Mouse (Mus musculus): Measurements from ENCODE around the gene Slc16a7. TPM values are rescaled to one million over a fixed set of nuclear protein-coding genes. Genes with fewer than 3 reads are reported as not detected.

Gene Slc16a7
- polyA plus RNA-seq, 1 experiment = 8.9 TPM

DNA sequence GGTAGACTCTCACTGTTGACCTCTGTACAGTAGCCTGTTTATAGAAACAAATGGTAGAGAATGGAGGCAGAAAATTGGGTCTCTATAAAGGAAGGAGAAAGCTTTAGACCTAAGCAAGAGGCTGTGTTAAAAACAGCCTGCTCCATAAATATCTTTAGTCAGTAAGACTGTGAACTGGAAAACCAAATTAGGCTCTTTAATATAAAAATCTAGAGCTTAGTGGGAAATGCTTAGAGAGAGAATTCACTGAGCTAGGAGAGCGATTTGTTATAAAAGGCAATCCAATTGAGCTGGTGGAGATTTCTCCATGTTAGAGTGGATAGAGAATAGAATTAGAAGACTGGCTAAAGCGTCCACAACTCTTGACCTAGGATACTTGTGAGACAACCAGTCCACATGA, 211.5 kb downstream of the Slc16a7 start:
- no peak for DNase-seq
- H3K27me3 ChIP-seq (ENCODE audit: control insufficient read depth, insufficient read depth, low read length) = no peaks in the 10 kb centered on the region
- TF ChIP-seq CTCF (IDR thresholded peaks at IDR 0.05; ENCODE audit: borderline replicate concordance, insufficient read depth, low read depth, low read length) (no peak), POLR2A (IDR thresholded peaks at IDR 0.05; ENCODE audit: borderline replicate concordance, insufficient read depth, low read length) (no peak)
- H3K4me3 ChIP-seq (replicated peaks; ENCODE audit: insufficient read depth, low read depth, low read length) = no peak overlapping the region
- 87% methylated on average over 2 of the region's 2 CpGs for WGBS
- H3K27ac ChIP-seq (ENCODE audit: insufficient read depth, low read length) = no peak overlapping the region
- H3K4me1 ChIP-seq (ENCODE audit: control insufficient read depth, insufficient read depth, low read length) = no peaks in the 10 kb centered on the region

DNA sequence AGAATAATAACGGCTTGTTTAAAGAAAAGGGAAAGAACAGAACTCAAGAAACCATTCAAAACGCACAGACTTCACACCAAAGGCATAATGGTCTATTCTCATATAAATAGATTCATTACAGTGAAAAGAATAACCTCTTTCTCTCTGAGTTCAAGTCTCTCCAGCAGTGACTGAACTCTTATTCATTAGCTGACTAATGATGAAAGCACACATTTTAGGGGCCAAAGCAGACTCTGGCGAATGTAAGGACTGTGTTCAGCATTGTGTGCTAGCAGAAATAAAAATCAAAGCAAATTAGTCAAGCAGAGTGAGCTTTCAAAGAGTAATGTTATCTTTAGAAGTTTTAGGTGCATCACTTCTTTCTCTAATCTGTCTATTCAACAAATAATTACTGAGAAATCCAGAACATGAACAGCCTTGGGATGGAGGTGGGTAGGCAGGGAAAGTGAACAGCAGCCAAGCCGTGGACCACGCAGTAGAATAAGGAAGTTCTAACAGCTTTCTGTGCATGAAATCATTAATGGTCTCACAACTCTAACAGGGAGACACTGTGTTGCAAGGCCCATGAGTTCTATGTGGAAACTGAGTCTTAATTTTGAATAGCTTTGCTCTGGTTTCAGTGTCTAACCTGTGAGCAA, 214.1 kb downstream of the Slc16a7 start:
- H3K4me1 ChIP-seq (ENCODE audit: control insufficient read depth, insufficient read depth, low read length) = no peaks in the 10 kb centered on the region
- TF ChIP-seq CTCF (IDR thresholded peaks at IDR 0.05; ENCODE audit: borderline replicate concordance, insufficient read depth, low read depth, low read length) (no peak), POLR2A (IDR thresholded peaks at IDR 0.05; ENCODE audit: borderline replicate concordance, insufficient read depth, low read length) (no peak)
- 78% methylated on average over 5 of the region's 5 CpGs for WGBS

DNA sequence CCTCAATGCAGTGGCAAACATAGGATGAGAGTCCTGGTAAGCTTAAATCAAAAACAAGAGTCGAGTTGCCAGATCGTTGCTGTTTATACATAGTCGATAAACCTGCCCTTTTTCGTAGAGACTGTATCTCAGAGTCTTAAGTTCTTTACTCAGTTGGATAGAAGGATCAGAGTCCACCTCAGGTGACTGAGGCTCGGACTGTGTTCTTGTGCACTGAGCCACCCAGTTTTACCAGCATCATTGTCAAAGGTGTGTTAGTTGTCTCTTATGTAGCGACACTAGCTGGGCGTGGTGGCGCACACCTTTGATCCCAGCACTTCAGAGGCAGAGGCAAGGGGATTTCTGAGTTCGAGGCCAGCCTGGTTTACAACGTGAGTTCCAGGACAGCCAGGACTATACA, 217.6 kb downstream of the Slc16a7 start:
- Histone ChIP-seq H3K27me3 (ENCODE audit: control insufficient read depth, insufficient read depth, low read length) (no peaks in the 10 kb centered on the region), H3K4me3 (replicated peaks; ENCODE audit: insufficient read depth, low read depth, low read length) (no peak overlapping the region), H3K27ac (ENCODE audit: insufficient read depth, low read length) (no peak overlapping the region), H3K4me1 (ENCODE audit: control insufficient read depth, insufficient read depth, low read length) (no peaks in the 10 kb centered on the region)
- 93% methylated on average over 10 of the region's 10 CpGs for WGBS
- TF ChIP-seq POLR2A (IDR thresholded peaks at IDR 0.05; ENCODE audit: borderline replicate concordance, insufficient read depth, low read length) (no peak), CTCF (IDR thresholded peaks at IDR 0.05; ENCODE audit: borderline replicate concordance, insufficient read depth, low read depth, low read length) (no peak)
- no peak for DNase-seq

More for the DNA sequence above, 214.1 kb downstream of the Slc16a7 start:
- Histone ChIP-seq H3K27ac (ENCODE audit: insufficient read depth, low read length) (no peak overlapping the region), H3K4me3 (replicated peaks; ENCODE audit: insufficient read depth, low read depth, low read length) (no peak overlapping the region), H3K27me3 (ENCODE audit: control insufficient read depth, insufficient read depth, low read length) (no peaks in the 10 kb centered on the region)
- no peak for DNase-seq

- TF ChIP-seq POLR2A (IDR thresholded peaks at IDR 0.05; ENCODE audit: borderline replicate concordance, insufficient read depth, low read length) (no peak), CTCF (IDR thresholded peaks at IDR 0.05; ENCODE audit: borderline replicate concordance, insufficient read depth, low read depth, low read length) (no peak)
- Histone ChIP-seq H3K27ac (ENCODE audit: insufficient read depth, low read length) (no peak overlapping the region), H3K27me3 (ENCODE audit: control insufficient read depth, insufficient read depth, low read length) (no peaks in the 10 kb centered on the region), H3K4me3 (replicated peaks; ENCODE audit: insufficient read depth, low read depth, low read length) (no peak overlapping the region), H3K4me1 (ENCODE audit: control insufficient read depth, insufficient read depth, low read length) (no peaks in the 10 kb centered on the region)
- DNase-seq = no peak
- 86% methylated on average over 6 of the region's 6 CpGs for WGBS
Observed at GRCm38 (mm10) chr10:125171154-125171553, 218.1 kb downstream of the Slc16a7 start.
